Mouse (Mus musculus) kidney, embryonic 14.5 days (tissue): ENCODE measurements around the gene Zswim4. TPM values are rescaled to one million over a fixed set of nuclear protein-coding genes. Genes with fewer than 3 reads are reported as not detected.

Experiments used
- ATAC-seq: fragments of 200-750 bp; cut with Nextera tagmentation; 2 replicates; pipeline ENCODE4 v1.8.0; 2017; ENCODE audit warnings: moderate number of reproducible peaks, mild to moderate bottlenecking, moderate TSS enrichment, moderate library complexity; ENCODE audit not compliant: low FRiP score, low TSS enrichment
- H3K27ac ChIP-seq: fragments of 300-500 bp; sonication (generic); 2 replicates; pipeline ENCODE4 v1.5.1; 2014; ENCODE audit warnings: low read depth, mild to moderate bottlenecking, low read length, moderate library complexity, mixed read lengths
- H3K27me3 ChIP-seq: fragments of 300-500 bp; sonication (generic); 2 replicates; pipeline ENCODE4 v1.6.1; 2014; ENCODE audit warnings: mild to moderate bottlenecking, low read length; ENCODE audit not compliant: control insufficient read depth, insufficient read depth
- H3K36me3 ChIP-seq: fragments of 300-500 bp; sonication (generic); 2 replicates; pipeline ENCODE4 v1.6.1; 2014; ENCODE audit warnings: low read length, mixed read lengths; ENCODE audit not compliant: control insufficient read depth, insufficient read depth
- H3K4me1 ChIP-seq: fragments of 300-500 bp; sonication (generic); 2 replicates; pipeline ENCODE4 v1.6.1; 2014; ENCODE audit warnings: low read length, mixed read lengths; ENCODE audit not compliant: control insufficient read depth, insufficient read depth
- H3K4me2 ChIP-seq: fragments of 300-500 bp; sonication (generic); replicated peaks from 2 replicates; pipeline ENCODE4 v1.6.1; 2014; ENCODE audit warnings: low read depth, mild to moderate bottlenecking, low read length
- H3K4me3 ChIP-seq: fragments of 300-500 bp; sonication (generic); 2 replicates; pipeline ENCODE4 v1.5.1; 2014; ENCODE audit warnings: mild to moderate bottlenecking, low read length
- H3K9ac ChIP-seq: fragments of 300-500 bp; sonication (generic); 2 replicates; pipeline ENCODE4 v1.6.1; 2014; ENCODE audit warnings: low read depth, mild to moderate bottlenecking, low read length, moderate library complexity
- H3K9me3 ChIP-seq: fragments of 300-500 bp; sonication (generic); 2 replicates; pipeline ENCODE4 v1.6.1; 2016; ENCODE audit warnings: low read length; ENCODE audit not compliant: control insufficient read depth
- WGBS: fragments of 180-500 bp; shearing (Covaris S2); extraction: QIAGEN DNeasy Blood & Tissue Kit; methylation state at CpG from one replicate; pipeline ENCODE4 v1.1.7; 2014; 5-methylcytosine and 5-hydroxymethylcytosine counted together
- polyA plus RNA-seq: library from polyadenylated mRNA; unstranded; fragments of >200 nt; fragmentation: Nextera tagmentation; extraction: Ambion mirVana; gene quantifications from 2 replicates; pipeline ENCODE4 v1.2.1, GENCODE M21; 2014

The Zswim4 gene
- polyA plus RNA-seq, 1 experiment from 2014 or later, result 15.7 TPM

- Histone ChIP-seq H3K27ac (peak within 1 kb of the TSS; percentile 93), H3K27me3 (no peaks in the 10 kb centered on the region), H3K4me2 (peak within 1 kb of the TSS; percentile 95), H3K4me3 (peak within 1 kb of the TSS; percentile 68), H3K9me3 (no peaks in the 10 kb centered on the region), H3K36me3 (peaks cover 64% of the 10 kb centered on the region), H3K9ac (peak within 1 kb of the TSS; percentile 82), H3K4me1 (peaks cover 13% of the 10 kb centered on the region; the same call in 1 of the 2 replicates)
- peak; percentile 86 for ATAC-seq
- WGBS, result under 1% methylated on average over 64 of the region's 64 CpGs
These were observed 20.2 kb upstream of the Zswim4 start, which contains the start of gene Mri1 for GRCm38 (mm10) chr8:84256822-84257610. Gene Mri1, minus strand, starts transcription at chr8:84257326.

- peak overlapping the region; percentile 82 for H3K9ac ChIP-seq
- peak overlapping the region; percentile 95 for H3K4me2 ChIP-seq
- peaks cover 63% of the 10 kb centered on the region for H3K36me3 ChIP-seq
- no peaks in the 10 kb centered on the region for H3K27me3 ChIP-seq
- 14% methylated on average over 6 of the region's 6 CpGs for WGBS
- H3K4me3 ChIP-seq, result peak overlapping the region; percentile 68
- no peaks in the 10 kb centered on the region for H3K9me3 ChIP-seq
- H3K27ac ChIP-seq, result peak overlapping the region; percentile 93
- peaks cover 13% of the 10 kb centered on the region; the same call in 1 of the 2 replicates for H3K4me1 ChIP-seq
- ATAC-seq, result no peak; the same call in 1 of the 2 replicates
These were observed 19.6 kb upstream of the Zswim4 start for GRCm38 (mm10) chr8:84256458-84256821.

- H3K36me3 ChIP-seq, result peaks cover 66% of the 10 kb centered on the region
- H3K27ac ChIP-seq, result no peak overlapping the region
- H3K9me3 ChIP-seq, result no peaks in the 10 kb centered on the region
- H3K4me2 ChIP-seq, result peak overlapping the region; percentile 95
- H3K9ac ChIP-seq, result peak overlapping the region; percentile 82; the same call in 1 of the 2 replicates
- peaks cover 13% of the 10 kb centered on the region; the same call in 1 of the 2 replicates for H3K4me1 ChIP-seq
- peak overlapping the region; percentile 68 for H3K4me3 ChIP-seq
- no peak for ATAC-seq
- 88% methylated on average over 3 of the region's 3 CpGs for WGBS
- H3K27me3 ChIP-seq, result no peaks in the 10 kb centered on the region
These were observed 19.0 kb upstream of the Zswim4 start for GRCm38 (mm10) chr8:84255858-84256257.

DNA sequence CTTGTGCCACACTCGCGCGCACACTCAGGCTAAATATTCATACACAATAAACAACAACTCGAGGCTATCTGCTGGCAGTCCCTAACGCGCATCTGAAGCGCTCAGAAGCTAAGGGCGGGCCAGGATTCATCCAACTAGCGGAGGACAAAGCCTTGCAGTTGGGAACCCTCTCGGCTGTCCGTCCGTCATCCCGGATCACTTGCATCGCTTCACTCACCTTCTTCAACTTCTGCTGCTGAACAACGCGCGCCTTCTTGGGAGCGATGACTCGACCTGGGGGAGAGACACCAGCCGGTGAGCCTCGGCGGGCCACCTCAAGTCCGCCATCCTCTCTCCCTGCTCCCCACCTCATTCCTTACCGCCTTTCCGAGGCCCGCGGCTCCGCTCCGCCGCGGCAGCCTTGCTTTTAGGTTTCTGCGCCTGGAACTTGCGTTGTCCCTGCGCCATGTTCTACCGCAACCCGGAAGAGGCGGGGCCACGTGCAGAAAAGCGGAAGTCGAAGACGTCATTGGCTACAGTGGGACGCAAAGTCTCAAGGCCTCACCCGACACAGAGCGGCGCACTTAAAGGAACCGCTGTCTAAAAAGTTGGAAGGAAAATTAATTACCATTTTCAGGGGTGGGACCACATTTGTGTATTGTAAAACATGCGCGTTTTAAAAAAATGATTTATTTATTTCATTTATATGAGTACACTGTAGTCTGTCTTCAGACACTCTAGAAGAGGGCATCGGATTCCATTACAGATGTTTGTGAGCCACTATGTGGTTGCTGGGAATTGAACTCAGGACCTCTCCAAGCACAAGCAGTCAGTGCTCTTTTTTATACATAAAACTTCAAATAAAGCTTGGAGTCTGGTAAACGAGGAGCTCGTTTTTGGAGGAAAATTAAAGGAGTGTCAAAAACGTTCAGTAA is 12.7 kb upstream of the Zswim4 start, which contains the start of gene D8Ertd738e:
TSS of gene D8Ertd738e (minus strand) at position 463 of the 914 bp plus-strand sequence.
- Histone ChIP-seq H3K36me3 (peaks cover 68% of the 10 kb centered on the region), H3K4me3 (peak within 1 kb of the TSS; percentile 89), H3K4me2 (peak within 1 kb of the TSS; percentile 65), H3K27ac (peak within 1 kb of the TSS; percentile 73), H3K9ac (peak within 1 kb of the TSS; percentile 92), H3K9me3 (no peaks in the 10 kb centered on the region), H3K4me1 (0 out of 2 replicates have a peak, but pooled peaks cover 3% of the 10 kb centered on the region), H3K27me3 (no peaks in the 10 kb centered on the region)
- WGBS, result 4% methylated on average over 52 of the region's 52 CpGs
- peak; percentile 92 for ATAC-seq

- no peaks in the 10 kb centered on the region for H3K9me3 ChIP-seq
- no peak overlapping the region for H3K4me2 ChIP-seq
- ATAC-seq, result no peak
- H3K36me3 ChIP-seq, result peaks cover 29% of the 10 kb centered on the region
- H3K4me1 ChIP-seq, result no peaks in the 10 kb centered on the region
- no peak overlapping the region for H3K4me3 ChIP-seq
- H3K27me3 ChIP-seq, result no peaks in the 10 kb centered on the region
- 74% methylated on average over 2 of the region's 2 CpGs for WGBS
- no peak overlapping the region for H3K27ac ChIP-seq
- H3K9ac ChIP-seq, result no peak overlapping the region
These were observed 5.0 kb upstream of the Zswim4 start for GRCm38 (mm10) chr8:84241821-84242220.

DNA sequence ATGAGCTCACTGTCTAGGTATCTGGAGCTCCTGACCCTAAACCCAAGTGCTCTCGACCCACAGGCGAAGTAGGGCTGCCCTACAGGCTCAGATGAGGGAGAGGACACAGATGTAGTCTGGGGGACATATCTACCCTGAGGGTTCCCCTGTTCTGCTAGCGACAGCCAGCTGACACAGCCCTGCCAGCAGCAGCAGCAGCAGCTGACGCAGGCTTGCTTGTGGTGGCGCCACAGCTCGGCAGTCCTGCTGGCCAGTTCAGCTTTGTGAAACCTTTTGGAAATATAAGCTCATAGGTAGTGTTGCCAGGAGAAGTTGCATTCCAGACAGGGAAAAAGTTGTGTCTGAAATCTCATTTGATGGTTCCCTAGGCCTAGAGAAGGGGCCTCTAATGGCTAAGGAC is 4.3 kb upstream of the Zswim4 start:
- Histone ChIP-seq H3K9ac (no peak overlapping the region), H3K36me3 (peaks cover 22% of the 10 kb centered on the region), H3K27ac (peak overlapping the region; percentile 30; the same call in 1 of the 2 replicates), H3K9me3 (no peaks in the 10 kb centered on the region), H3K4me3 (no peak overlapping the region), H3K27me3 (no peaks in the 10 kb centered on the region), H3K4me1 (peaks cover under 1% of the 10 kb centered on the region), H3K4me2 (no peak overlapping the region)
- no peak for ATAC-seq
- 59% methylated on average over 6 of the region's 6 CpGs for WGBS

DNA sequence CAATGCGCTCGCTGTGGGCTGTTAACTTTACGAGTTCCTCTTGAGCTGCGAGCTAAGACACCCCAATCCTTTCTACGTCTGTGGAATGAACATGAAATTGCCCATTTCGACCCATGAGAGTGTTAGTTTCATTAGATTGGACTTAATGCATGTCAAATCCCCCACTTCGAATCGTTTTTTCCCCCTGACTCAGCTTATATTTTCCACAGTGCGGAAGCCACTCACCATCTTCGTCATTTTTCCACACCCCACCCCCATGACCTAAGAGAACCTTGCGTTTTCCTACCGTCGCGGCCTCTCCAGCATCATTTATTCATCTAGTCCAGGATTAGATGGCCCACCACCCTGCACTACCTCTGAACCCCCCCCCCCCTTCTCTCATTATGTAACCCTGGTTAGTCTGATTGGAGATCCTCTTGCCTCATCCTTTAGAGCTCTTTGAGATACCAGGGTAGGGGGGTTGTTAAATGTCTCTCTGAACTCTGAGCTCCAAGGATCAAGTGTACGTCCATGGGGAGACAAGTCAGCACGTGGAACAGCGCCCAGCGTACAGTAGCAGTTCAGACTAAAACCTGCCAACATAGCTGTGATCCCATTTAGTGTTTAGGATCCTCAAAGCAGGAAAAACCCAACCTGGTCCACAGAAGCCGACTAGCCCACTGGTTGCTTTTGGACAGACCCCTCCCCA is 831 bp upstream of the Zswim4 start:
- Histone ChIP-seq H3K36me3 (peaks cover 14% of the 10 kb centered on the region; the same call in 1 of the 2 replicates), H3K4me2 (peak overlapping the region; percentile 53), H3K9me3 (no peaks in the 10 kb centered on the region), H3K4me1 (peaks cover 12% of the 10 kb centered on the region), H3K9ac (peak overlapping the region; percentile 52), H3K27ac (peak overlapping the region; percentile 71), H3K4me3 (peak overlapping the region; percentile 94), H3K27me3 (no peaks in the 10 kb centered on the region)
- ATAC-seq, result peak; percentile 0; the same call in 1 of the 2 replicates
- WGBS, result 12% methylated on average over 19 of the region's 19 CpGs

DNA sequence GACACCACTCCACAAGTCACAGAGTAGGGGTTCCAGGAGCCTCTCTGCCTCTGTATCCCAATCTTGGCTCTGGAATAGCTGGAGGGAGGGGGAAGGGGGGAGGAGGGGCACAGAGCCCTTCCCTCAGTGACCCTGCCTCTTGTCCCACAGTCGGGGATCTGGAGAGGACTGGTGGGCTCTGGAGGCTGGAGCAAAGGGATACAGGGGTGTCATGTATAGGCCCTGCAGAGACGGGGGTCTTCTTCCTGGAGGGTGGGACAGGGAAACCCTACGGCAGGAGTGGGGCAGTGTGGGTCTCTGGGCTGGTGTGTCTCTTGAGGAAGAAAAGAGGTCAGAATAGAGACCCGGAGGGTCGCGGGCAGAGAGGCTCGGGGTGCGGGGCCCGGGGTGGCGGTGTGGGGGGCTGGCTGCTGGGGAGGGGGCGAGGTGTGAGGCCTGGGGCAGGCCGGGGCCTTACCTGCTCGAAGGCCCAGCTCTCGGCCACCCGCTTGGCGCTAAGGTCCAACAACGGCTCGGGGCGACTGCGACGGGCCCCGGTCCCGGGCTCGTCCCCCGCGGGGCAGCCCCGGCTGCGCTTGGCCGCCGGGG is 351 bp downstream of the Zswim4 start:
- Histone ChIP-seq H3K4me3 (peak overlapping the region; percentile 94), H3K27me3 (no peaks in the 10 kb centered on the region), H3K27ac (peak overlapping the region; percentile 69; the same call in 1 of the 2 replicates), H3K4me1 (peaks cover 12% of the 10 kb centered on the region), H3K9ac (peak overlapping the region; percentile 94), H3K4me2 (peak overlapping the region; percentile 83), H3K36me3 (peaks cover 23% of the 10 kb centered on the region; the same call in 1 of the 2 replicates), H3K9me3 (no peaks in the 10 kb centered on the region)
- peak; percentile 40; the same call in 1 of the 2 replicates for ATAC-seq
- WGBS, result 1% methylated on average over 19 of the region's 30 CpGs
